Mouse (Mus musculus): ENCODE data around the gene Madd. TPM values are rescaled to one million over a fixed set of nuclear protein-coding genes. Genes with fewer than 3 reads are reported as not detected.

Madd gene
- total RNA-seq, 2 experiments from 2014 or later, result 226 to 229 TPM

- DNase-seq (ENCODE audit: low spot score in 2 of 2), result peak; percentile 77 to 94
Observed at GRCm38 (mm10) chr2:91101124-91101740, 82.4 kb downstream of the Madd start.

- no peak for DNase-seq (ENCODE audit: low spot score in 2 of 2)
Observed at GRCm38 (mm10) chr2:91098156-91098555, 85.5 kb downstream of the Madd start.

GRCm38 (mm10) chr2:91097015-91097414, 86.6 kb downstream of the Madd start:
- no peak for DNase-seq (ENCODE audit: low spot score in 2 of 2)

GRCm38 (mm10) chr2:91096524-91096923, 87.1 kb downstream of the Madd start:
- DNase-seq (ENCODE audit: low spot score in 2 of 2), result no peak

- no peak for DNase-seq (ENCODE audit: low spot score in 2 of 2)
Observed at GRCm38 (mm10) chr2:91090827-91091226, 92.8 kb downstream of the Madd start.

GRCm38 (mm10) chr2:91090208-91090607, 93.4 kb downstream of the Madd start:
- peak in 1 of 2 experiments; percentile 26 for DNase-seq (ENCODE audit: low spot score in 2 of 2)

- no peak for DNase-seq (ENCODE audit: low spot score in 2 of 2)
Observed at GRCm38 (mm10) chr2:91088987-91089386, 94.7 kb downstream of the Madd start.

GRCm38 (mm10) chr2:91087453-91087852, 96.2 kb downstream of the Madd start:
- DNase-seq (ENCODE audit: low spot score in 2 of 2), result no peak

Other genes starting within 250 kb of the Madd start
- gene Celf1, start 243.5 kb downstream of the Madd start, total RNA-seq (2021), result 100 to 1,000 TPM; 136 to 140 TPM
- under 1 TPM; 0.23 to 0.57 TPM for gene Rapsn, start 148.2 kb downstream of the Madd start, total RNA-seq (2021)
- 100 to 1,000 TPM; 199 to 219 TPM for gene Psmc3, start 129.8 kb downstream of the Madd start, total RNA-seq (2021)
- 10 to 100 TPM; 26.2 to 32.7 TPM for gene Slc39a13, start 113.4 kb downstream of the Madd start, total RNA-seq (2021)
- gene Spi1, start 101.4 kb downstream of the Madd start, total RNA-seq (2021), result 1 to 10 TPM; 2.8 to 4.0 TPM
- gene Mybpc3, start 65.7 kb downstream of the Madd start, total RNA-seq (2021), result under 1 TPM; 0.12 to 0.18 TPM
- gene Nr1h3, start 19.0 kb upstream of the Madd start, total RNA-seq (2021), result 1 to 10 TPM; 3.9 to 4.3 TPM
- gene Acp2, start 19.0 kb upstream of the Madd start, total RNA-seq (2021), result 10 to 100 TPM; 52.5 to 53.5 TPM
- 10 to 100 TPM in 1 of 2 experiments, 1 to 10 TPM in 1; 9.5 to 11.2 TPM for gene Ddb2, start 53.1 kb upstream of the Madd start, total RNA-seq (2021)
- 10 to 100 TPM; 26.8 to 31.6 TPM for gene Pacsin3, start 72.1 kb upstream of the Madd start, total RNA-seq (2021)
- gene Arfgap2, start 81.1 kb upstream of the Madd start, total RNA-seq (2021), result 10 to 100 TPM; 68.2 to 68.8 TPM

Measured in layer of hippocampus, adult 18-20 months (tissue).